Mouse (Mus musculus): Measurements from ENCODE around the gene Erich3.

- no peak for TF ChIP-seq CTCF (IDR thresholded peaks at IDR 0.05; ENCODE audit: borderline replicate concordance, control insufficient read depth, extremely low read depth, insufficient read depth, low read length, poor library complexity)
- no peak for TF ChIP-seq POLR2A (IDR thresholded peaks at IDR 0.05; ENCODE audit: control insufficient read depth, extremely low read depth, insufficient read depth, low read length, poor library complexity)
Observed at GRCm38 (mm10) chr3:154651192-154651821, 12.4 kb upstream of the Erich3 start.
